Mouse (Mus musculus) cerebellum, adult 2 months (tissue): ENCODE results near the gene Brsk1.

Experiments
- CTCF ChIP-seq: fragments of 200-500 bp; IDR thresholded peaks from 2 replicates; pipeline ENCODE4 v1.5.1; 2011; ENCODE audit warnings: low read depth, mild to moderate bottlenecking, control low read depth, low read length, moderate library complexity, borderline replicate concordance; ENCODE audit not compliant: insufficient read depth
- POLR2A ChIP-seq: fragments of 200-500 bp; IDR thresholded peaks from 2 replicates; pipeline ENCODE4 v1.6.1; 2011; ENCODE audit warnings: low read length, control low read depth, borderline replicate concordance; ENCODE audit not compliant: insufficient read depth

DNA sequence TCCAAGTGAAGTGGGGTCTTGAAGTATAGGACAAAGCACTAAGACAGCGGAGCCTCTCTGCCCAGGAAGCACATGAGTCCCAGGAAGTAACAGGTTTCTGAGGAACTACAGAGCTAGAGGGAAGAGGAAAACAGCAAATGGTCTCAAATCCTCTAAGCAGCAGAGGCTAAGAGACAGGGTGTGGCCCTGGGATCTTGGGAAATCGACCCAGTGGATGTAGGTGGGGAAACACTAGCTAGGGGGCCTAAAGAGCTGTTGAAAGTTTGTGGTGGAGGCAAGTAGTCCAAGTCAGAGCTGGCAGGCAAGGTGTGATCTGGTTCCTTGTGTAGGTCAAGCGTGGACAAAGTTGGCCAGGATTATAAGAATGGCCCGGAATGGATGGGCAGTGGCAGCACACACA is 57.9 kb downstream of the Brsk1 start:
- TF ChIP-seq CTCF (no peak), POLR2A (no peak)
